Mouse (Mus musculus): ENCODE results near the gene Kcnip4. TPM values are rescaled to one million over a fixed set of nuclear protein-coding genes. Genes with fewer than 3 reads are reported as not detected.

The Kcnip4 gene
- total RNA-seq, 2 experiments from 2014 or later = 0.21 TPM; not detected in 1

- no peak for ATAC-seq (replicated peaks; ENCODE audit: poor library complexity)
These were observed 265.4 kb downstream of the Kcnip4 start for GRCm38 (mm10) chr5:49259356-49259755.

- ATAC-seq (replicated peaks; ENCODE audit: poor library complexity) = no peak
These were observed 267.9 kb downstream of the Kcnip4 start for GRCm38 (mm10) chr5:49256850-49257249.

GRCm38 (mm10) chr5:49255983-49256382 lies 268.7 kb downstream of the Kcnip4 start:
- ATAC-seq (replicated peaks; ENCODE audit: poor library complexity) = no peak

GRCm38 (mm10) chr5:49247081-49247480 lies 277.6 kb downstream of the Kcnip4 start:
- no peak for ATAC-seq (replicated peaks; ENCODE audit: poor library complexity)

- ATAC-seq (replicated peaks; ENCODE audit: poor library complexity) = no peak
These were observed 280.3 kb downstream of the Kcnip4 start for GRCm38 (mm10) chr5:49244414-49244813.

GRCm38 (mm10) chr5:49241708-49242107 lies 283.0 kb downstream of the Kcnip4 start:
- no peak for ATAC-seq (replicated peaks; ENCODE audit: poor library complexity)

- no peak for ATAC-seq (replicated peaks; ENCODE audit: poor library complexity)
These were observed 323.4 kb downstream of the Kcnip4 start for GRCm38 (mm10) chr5:49201164-49201756.

GRCm38 (mm10) chr5:49188236-49188635 lies 336.5 kb downstream of the Kcnip4 start:
- no peak for ATAC-seq (replicated peaks; ENCODE audit: poor library complexity)

GRCm38 (mm10) chr5:49150116-49150811 lies 374.4 kb downstream of the Kcnip4 start:
- ATAC-seq (replicated peaks; ENCODE audit: poor library complexity) = no peak

GRCm38 (mm10) chr5:49149684-49150083 lies 375.0 kb downstream of the Kcnip4 start:
- no peak for ATAC-seq (replicated peaks; ENCODE audit: poor library complexity)

GRCm38 (mm10) chr5:49095432-49095831 lies 429.3 kb downstream of the Kcnip4 start:
- ATAC-seq (replicated peaks; ENCODE audit: poor library complexity) = no peak

GRCm38 (mm10) chr5:49094945-49095344 lies 429.8 kb downstream of the Kcnip4 start:
- ATAC-seq (replicated peaks; ENCODE audit: poor library complexity) = no peak

- no peak for ATAC-seq (replicated peaks; ENCODE audit: poor library complexity)
These were observed 430.4 kb downstream of the Kcnip4 start for GRCm38 (mm10) chr5:49094306-49094705.

GRCm38 (mm10) chr5:49090122-49090680 lies 434.5 kb downstream of the Kcnip4 start:
- ATAC-seq (replicated peaks; ENCODE audit: poor library complexity) = peak; percentile 99

- no peak for ATAC-seq (replicated peaks; ENCODE audit: poor library complexity)
These were observed 459.1 kb downstream of the Kcnip4 start for GRCm38 (mm10) chr5:49065646-49066045.

GRCm38 (mm10) chr5:49058926-49059325 lies 465.8 kb downstream of the Kcnip4 start:
- ATAC-seq (replicated peaks; ENCODE audit: poor library complexity) = no peak

GRCm38 (mm10) chr5:49057636-49058340 lies 466.9 kb downstream of the Kcnip4 start:
- ATAC-seq (replicated peaks; ENCODE audit: poor library complexity) = no peak

- ATAC-seq (replicated peaks; ENCODE audit: poor library complexity) = no peak
These were observed 476.7 kb downstream of the Kcnip4 start for GRCm38 (mm10) chr5:49047960-49048359.

- no peak for ATAC-seq (replicated peaks; ENCODE audit: poor library complexity)
These were observed 483.4 kb downstream of the Kcnip4 start for GRCm38 (mm10) chr5:49041259-49041845.

- ATAC-seq (replicated peaks; ENCODE audit: poor library complexity) = no peak
These were observed 527.3 kb downstream of the Kcnip4 start for GRCm38 (mm10) chr5:48997359-48997758.

- ATAC-seq (replicated peaks; ENCODE audit: poor library complexity) = no peak
These were observed 535.5 kb downstream of the Kcnip4 start for GRCm38 (mm10) chr5:48989145-48989659.
